Mouse (Mus musculus): ENCODE results near the gene Hist1h2bg. TPM values are rescaled to one million over a fixed set of nuclear protein-coding genes. Genes with fewer than 3 reads are reported as not detected.
"Not testable (repeated sequence)": the region's sequence is repeated elsewhere in the genome, so short reads cannot be mapped to it uniquely, and the experiment has no call there.

Hist1h2bg gene
- polyA plus RNA-seq, 1 experiment from 2014 or later = 17.0 TPM

DNA sequence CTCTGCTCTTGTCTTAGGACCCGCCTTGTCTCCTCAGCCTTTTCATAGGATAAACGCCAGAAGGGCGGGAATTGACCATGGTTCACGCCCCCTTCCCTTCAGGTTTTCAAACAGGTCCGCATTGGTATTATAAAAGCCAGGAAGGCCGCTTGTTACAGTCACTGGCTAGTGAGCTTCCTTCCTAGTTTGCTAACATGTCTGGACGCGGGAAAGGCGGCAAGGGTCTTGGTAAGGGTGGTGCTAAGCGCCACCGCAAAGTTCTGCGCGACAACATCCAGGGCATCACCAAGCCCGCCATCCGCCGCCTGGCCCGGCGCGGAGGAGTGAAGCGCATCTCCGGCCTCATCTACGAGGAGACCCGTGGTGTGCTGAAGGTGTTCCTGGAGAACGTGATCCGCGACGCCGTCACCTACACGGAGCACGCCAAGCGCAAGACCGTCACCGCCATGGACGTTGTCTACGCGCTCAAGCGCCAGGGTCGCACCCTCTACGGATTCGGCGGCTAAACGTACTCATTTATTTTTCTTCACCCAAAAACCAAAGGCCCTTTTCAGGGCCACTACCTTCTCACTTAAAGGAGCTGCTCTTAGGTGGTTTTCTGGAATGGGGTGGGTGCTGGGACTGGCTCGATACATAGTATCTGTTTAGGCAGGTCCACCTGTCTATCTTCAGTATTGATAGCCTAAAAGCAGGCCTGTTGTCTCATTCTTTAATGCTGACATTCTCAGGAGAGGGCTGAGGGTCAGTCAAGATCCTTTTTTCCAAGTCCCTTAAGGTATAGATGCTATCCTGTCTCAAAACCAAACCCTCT is 10.4 kb downstream of the Hist1h2bg start, which contains the start of gene Hist1h4d:
TSS of gene Hist1h4d (plus strand) at position 191 of the 811 bp plus-strand sequence.
- H3K9me3 ChIP-seq = no peaks in the 10 kb centered on the region
- WGBS = under 1% methylated on average over 43 of the region's 43 CpGs
- peak within 1 kb of the TSS; percentile 86 for H3K27ac ChIP-seq
- H3K36me3 ChIP-seq = no peaks in the 10 kb centered on the region
- H3K27me3 ChIP-seq (replicated peaks) = no peaks in the 10 kb centered on the region
- ATAC-seq (ENCODE audit: insufficient read depth, low FRiP score, low read depth) = peak; percentile 91
- H3K4me2 ChIP-seq = peak within 1 kb of the TSS; percentile 75
- H3K9ac ChIP-seq = peak within 1 kb of the TSS; percentile 46
- H3K4me1 ChIP-seq = peaks cover 12% of the 10 kb centered on the region; the same call in 1 of the 2 replicates
- H3K4me3 ChIP-seq (replicated peaks) = peak within 1 kb of the TSS; percentile 50

DNA sequence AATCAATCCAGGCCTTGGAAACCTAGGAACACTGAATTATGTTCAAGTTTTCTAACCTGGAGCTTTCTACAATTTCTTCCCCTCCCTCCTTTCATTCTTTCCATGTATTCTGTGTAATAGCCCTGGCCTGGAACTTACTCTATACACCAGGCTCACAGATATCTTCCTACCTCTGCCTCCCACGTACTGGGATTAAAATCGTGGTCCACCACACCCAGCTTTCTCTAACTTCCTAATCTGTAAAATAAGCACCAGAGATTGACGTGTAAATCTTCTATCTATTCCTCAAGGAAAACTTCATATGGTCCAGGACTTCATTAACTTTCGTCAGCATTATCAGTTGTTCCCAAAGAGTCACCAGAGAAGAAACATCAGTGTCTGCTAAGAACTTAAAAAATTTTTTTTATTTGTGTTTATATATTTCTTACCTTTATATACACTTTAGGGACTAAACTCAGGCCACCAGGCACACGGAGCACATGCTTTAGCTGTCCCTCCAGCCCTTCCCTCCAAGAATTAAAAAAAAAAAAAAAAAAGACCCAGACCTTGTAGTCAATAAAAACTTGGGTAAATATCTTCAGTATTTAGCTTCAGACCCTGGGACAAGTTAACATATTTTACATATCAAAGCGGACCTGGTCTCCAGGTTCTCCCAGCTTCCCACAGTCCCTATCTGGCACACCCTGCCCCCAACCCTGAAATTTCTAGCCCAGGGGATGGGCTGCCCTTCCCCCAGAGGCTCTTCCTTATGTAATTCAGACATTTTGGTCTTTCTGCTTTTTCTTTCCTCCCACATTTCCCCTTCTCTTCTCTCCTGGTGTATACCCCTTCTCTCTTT is 11.2 kb downstream of the Hist1h2bg start:
- Histone ChIP-seq H3K9ac (peak overlapping the region; percentile 46; the same call in 1 of the 2 replicates), H3K4me3 (replicated peaks) (peak overlapping the region; percentile 50), H3K4me2 (peak overlapping the region; percentile 75), H3K36me3 (no peaks in the 10 kb centered on the region), H3K4me1 (peaks cover 10% of the 10 kb centered on the region; the same call in 1 of the 2 replicates), H3K9me3 (no peaks in the 10 kb centered on the region), H3K27ac (peak overlapping the region; percentile 86), H3K27me3 (replicated peaks) (no peaks in the 10 kb centered on the region)
- WGBS = 8% methylated on average over 6 of the region's 6 CpGs
- no peak for ATAC-seq (ENCODE audit: insufficient read depth, low FRiP score, low read depth)

DNA sequence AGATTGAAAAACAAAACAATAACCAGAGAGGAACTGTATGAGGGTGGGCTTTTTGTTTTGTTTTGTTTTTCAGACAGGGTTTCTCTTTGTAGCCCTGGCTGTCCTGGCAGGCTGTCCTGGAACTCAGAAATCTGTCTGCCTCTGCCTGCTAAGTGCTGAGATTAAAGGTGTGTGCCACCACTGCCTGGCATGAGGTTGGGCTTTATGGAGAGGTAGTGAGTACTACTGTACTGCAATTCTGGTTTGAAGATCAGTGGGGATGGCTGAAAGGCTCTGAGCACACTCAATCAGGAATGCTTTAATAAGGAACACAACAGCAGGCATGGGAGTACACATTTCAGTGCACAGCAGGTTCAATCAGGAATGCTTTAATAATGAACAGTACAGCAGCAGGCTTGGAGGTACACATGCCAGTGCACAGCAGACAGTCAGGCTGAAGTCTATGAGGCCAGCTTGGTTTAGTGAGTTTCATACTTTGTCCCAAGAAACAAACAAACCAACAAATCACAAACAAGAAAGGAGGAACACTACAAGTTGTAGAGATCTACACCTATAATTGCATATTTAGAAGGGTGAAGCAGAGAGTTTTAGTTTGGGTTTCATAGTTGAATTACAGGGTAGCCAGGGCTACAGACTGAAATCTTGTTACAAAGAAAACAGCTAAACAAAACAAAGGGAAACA is 12.3 kb downstream of the Hist1h2bg start:
- Histone ChIP-seq H3K4me1 (peaks cover 10% of the 10 kb centered on the region; the same call in 1 of the 2 replicates), H3K9me3 (no peaks in the 10 kb centered on the region), H3K4me2 (no peak overlapping the region), H3K27ac (peak overlapping the region; percentile 86), H3K36me3 (no peaks in the 10 kb centered on the region), H3K27me3 (replicated peaks) (no peaks in the 10 kb centered on the region), H3K4me3 (replicated peaks) (no peak overlapping the region), H3K9ac (no peak overlapping the region)
- no peak for ATAC-seq (ENCODE audit: insufficient read depth, low FRiP score, low read depth)

DNA sequence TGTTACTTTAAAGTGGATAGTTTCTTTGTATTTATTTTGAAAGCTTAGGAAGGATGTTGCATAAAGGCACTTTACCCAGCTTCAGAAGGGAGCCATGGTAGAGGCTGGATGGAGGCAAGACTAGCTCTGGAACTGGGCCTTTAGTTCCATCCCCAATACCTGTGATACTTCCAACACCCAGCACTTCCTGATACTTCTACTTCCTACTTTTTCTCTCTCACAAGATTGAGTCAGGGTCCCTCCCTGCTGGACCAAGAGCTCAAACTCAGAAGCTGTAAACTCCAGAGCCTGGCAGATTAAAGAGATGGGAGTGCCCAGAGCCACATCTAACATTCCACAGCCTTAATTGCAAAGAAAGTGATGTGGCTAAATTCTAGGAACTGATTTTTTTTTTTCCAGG is 13.1 kb downstream of the Hist1h2bg start:
- no peaks in the 10 kb centered on the region for H3K9me3 ChIP-seq
- H3K4me3 ChIP-seq (replicated peaks) = peak overlapping the region; percentile 45; the same call in 1 of the 2 replicates
- peak overlapping the region; percentile 71 for H3K4me2 ChIP-seq
- no peaks in the 10 kb centered on the region for H3K36me3 ChIP-seq
- no peaks in the 10 kb centered on the region for H3K27me3 ChIP-seq (replicated peaks)
- H3K4me1 ChIP-seq = peaks cover 10% of the 10 kb centered on the region; the same call in 1 of the 2 replicates
- no peak for ATAC-seq (ENCODE audit: insufficient read depth, low FRiP score, low read depth)
- peak overlapping the region; percentile 95 for H3K27ac ChIP-seq
- H3K9ac ChIP-seq = no peak overlapping the region

DNA sequence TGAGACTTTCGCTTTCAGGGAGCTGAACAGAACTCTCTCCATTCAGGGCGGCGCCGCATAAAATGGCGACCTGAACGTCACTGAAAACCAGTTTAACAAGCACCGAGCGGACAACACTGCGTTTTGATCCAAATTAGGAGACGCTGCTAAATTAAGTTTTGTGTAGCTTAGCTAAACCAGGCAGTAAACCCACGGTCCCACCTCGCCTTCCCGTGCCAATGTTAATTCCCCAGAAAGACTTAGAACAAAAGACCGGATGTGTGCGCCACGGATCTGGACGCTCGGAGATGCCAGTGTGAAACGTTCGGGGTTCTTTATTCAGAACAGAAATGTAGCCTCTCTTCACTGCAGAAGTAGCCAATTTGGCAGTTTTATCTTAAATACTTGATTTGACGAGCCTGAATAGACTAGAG is 13.8 kb downstream of the Hist1h2bg start:
- Histone ChIP-seq H3K9me3 (no peaks in the 10 kb centered on the region), H3K27ac (peak overlapping the region; percentile 95), H3K27me3 (replicated peaks) (no peaks in the 10 kb centered on the region), H3K36me3 (no peaks in the 10 kb centered on the region), H3K4me2 (peak overlapping the region; percentile 71), H3K4me1 (peaks cover 10% of the 10 kb centered on the region; the same call in 1 of the 2 replicates), H3K9ac (peak overlapping the region; percentile 42), H3K4me3 (replicated peaks) (peak overlapping the region; percentile 45)
- ATAC-seq (ENCODE audit: insufficient read depth, low FRiP score, low read depth) = no peak
- WGBS = under 1% methylated on average over 21 of the region's 21 CpGs

DNA sequence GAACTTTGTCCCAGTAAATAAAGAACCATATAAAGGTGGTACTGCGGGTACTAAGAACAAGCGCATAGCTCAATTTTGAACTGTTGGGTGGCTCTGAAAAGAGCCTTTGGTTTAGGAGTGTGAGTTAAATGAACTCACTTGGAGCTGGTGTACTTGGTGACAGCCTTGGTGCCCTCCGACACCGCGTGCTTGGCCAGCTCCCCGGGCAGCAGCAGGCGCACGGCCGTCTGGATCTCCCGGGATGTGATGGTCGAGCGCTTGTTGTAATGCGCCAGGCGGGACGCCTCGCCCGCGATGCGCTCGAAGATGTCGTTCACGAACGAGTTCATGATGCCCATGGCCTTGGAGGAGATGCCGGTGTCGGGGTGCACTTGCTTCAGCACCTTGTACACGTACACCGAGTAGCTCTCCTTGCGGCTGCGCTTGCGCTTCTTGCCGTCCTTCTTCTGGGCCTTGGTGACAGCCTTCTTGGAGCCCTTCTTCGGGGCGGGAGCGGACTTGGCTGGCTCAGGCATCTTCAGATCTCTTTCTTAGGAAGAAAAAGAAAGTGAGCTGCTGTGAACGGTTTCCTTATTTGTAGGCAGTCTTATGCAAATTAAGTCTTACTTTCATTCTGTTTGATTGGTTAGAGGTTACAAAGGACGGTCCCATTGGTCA is 14.4 kb downstream of the Hist1h2bg start:
- ATAC-seq (ENCODE audit: insufficient read depth, low FRiP score, low read depth) = peak; percentile 86
- peak overlapping the region; percentile 95 for H3K27ac ChIP-seq
- not testable (repeated sequence) for H3K36me3 ChIP-seq; H3K27me3 ChIP-seq (replicated peaks); H3K9me3 ChIP-seq
- WGBS = under 1% methylated on average over 32 of the region's 36 CpGs
- peak overlapping the region; percentile 42 for H3K9ac ChIP-seq
- H3K4me1 ChIP-seq = peaks cover 10% of the 10 kb centered on the region; the same call in 1 of the 2 replicates
- H3K4me3 ChIP-seq (replicated peaks) = peak overlapping the region; percentile 45
- H3K4me2 ChIP-seq = peak overlapping the region; percentile 71

DNA sequence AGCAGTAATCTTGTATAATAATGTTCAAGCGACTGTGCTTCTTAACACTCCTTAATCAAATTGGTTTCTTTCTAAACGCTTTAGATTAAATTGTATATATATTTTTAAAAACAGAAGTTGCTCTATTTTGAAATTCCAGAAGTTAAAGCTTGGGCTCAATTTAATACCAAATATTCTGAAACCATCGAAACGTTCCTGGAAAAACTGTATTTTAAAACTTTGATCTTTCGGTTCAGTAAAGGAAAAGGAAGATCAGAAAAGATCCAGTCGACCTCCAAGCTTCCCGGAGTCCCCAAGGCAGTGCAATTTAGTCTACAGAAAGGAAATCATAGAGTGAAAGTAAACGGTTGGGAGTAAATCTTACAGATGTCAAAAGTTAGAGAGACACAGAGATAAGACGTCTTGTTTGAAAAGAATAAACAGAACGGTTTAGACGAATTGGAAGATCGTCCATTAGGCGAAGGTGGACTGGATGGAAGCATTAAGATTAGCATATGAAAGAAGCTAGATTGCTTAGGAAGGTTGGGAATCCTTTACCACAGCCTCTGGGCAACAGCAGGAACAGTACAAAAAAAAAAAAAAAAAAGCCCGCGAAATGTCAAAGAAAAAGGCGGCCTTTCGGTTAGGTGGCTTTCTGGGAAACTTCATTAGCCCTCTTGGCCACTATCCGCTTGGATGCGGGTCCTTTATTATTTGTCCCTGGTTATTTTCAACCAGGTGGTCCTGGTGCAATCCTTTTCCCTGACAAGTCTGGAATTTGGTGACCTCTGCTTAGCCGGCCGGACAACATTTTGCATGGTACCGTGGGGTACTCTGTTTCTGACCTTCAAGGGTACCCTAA is 15.1 kb downstream of the Hist1h2bg start:
- H3K27me3 ChIP-seq (replicated peaks) = no peaks in the 10 kb centered on the region
- 1% methylated on average over 22 of the region's 22 CpGs for WGBS
- H3K4me2 ChIP-seq = peak overlapping the region; percentile 71
- H3K36me3 ChIP-seq = no peaks in the 10 kb centered on the region
- H3K27ac ChIP-seq = peak overlapping the region; percentile 96
- peak overlapping the region; percentile 32 for H3K4me3 ChIP-seq (replicated peaks)
- no peak for ATAC-seq (ENCODE audit: insufficient read depth, low FRiP score, low read depth)
- H3K9me3 ChIP-seq = no peaks in the 10 kb centered on the region
- H3K4me1 ChIP-seq = peaks cover 10% of the 10 kb centered on the region; the same call in 1 of the 2 replicates
- H3K9ac ChIP-seq = peak overlapping the region; percentile 12; the same call in 1 of the 2 replicates

DNA sequence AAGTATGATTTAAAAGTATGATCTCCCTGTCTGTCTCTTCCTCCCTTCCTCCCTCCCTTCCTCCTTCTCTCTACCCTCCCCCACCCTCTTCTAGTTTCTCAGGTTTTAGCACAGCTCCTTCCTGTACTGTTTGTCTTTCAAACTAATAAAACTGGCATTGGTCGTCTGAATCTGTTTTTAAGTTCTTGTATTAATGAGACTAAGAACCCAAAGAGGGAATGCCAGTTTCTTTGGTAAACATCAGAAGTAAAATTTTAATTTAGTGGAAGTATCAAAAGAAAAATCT is 15.7 kb downstream of the Hist1h2bg start:
- WGBS = 0% methylated on average over 1 of the region's 1 CpGs
- Histone ChIP-seq H3K4me1 (peaks cover 9% of the 10 kb centered on the region; the same call in 1 of the 2 replicates), H3K4me2 (peak overlapping the region; percentile 71), H3K9me3 (no peaks in the 10 kb centered on the region), H3K27me3 (replicated peaks) (no peaks in the 10 kb centered on the region), H3K4me3 (replicated peaks) (peak overlapping the region; percentile 32), H3K27ac (peak overlapping the region; percentile 96), H3K9ac (peak overlapping the region; percentile 12; the same call in 1 of the 2 replicates), H3K36me3 (no peaks in the 10 kb centered on the region)
- no peak for ATAC-seq (ENCODE audit: insufficient read depth, low FRiP score, low read depth)

DNA sequence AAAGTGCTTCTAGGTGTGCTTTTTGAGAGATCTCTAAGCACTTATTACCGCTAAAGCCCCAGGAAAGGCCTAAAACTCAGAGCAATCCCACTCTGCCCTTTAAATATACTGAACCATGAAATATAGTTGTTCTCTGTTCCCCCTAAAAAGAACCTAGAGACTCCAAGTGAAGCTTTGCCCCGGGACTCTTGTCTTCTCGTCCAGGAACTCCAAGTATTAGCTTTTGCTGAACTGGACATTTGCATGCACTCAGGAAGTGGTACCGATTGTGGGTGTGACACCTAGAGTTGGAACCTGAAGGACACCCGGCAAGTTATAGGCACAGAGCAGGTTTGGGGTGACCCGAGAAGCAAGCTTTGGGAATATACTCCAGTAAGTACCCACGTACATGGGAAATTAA is 20.0 kb downstream of the Hist1h2bg start:
- Histone ChIP-seq H3K9ac (no peak overlapping the region), H3K4me2 (no peak overlapping the region), H3K4me1 (peaks cover 3% of the 10 kb centered on the region; the same call in 1 of the 2 replicates), H3K9me3 (no peaks in the 10 kb centered on the region), H3K4me3 (replicated peaks) (no peak overlapping the region), H3K36me3 (no peaks in the 10 kb centered on the region), H3K27ac (no peak overlapping the region), H3K27me3 (replicated peaks) (no peaks in the 10 kb centered on the region)
- ATAC-seq (ENCODE audit: insufficient read depth, low FRiP score, low read depth) = no peak
- WGBS = 92% methylated on average over 7 of the region's 7 CpGs

DNA sequence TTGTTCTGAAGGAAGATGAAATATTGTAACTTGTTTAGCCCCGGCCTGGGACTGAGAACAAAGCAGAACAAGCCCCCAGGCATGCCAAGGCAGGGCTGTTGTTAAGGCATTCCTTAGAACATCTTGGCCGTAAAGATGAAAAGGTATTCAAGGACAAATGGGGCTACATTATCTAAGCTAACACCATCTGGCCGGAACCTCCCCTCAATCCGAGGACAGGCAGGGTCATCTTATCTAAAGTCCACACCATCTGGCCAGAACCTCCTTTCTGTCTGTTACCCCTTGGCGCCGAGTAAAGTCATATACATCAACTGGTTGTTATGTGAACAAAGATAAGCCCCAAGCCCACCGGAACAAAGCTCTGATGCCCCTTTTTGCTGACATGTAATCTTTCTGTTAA is 20.7 kb downstream of the Hist1h2bg start:
- H3K36me3 ChIP-seq; H3K4me1 ChIP-seq; ATAC-seq (ENCODE audit: insufficient read depth, low FRiP score, low read depth); H3K9ac ChIP-seq; H3K27ac ChIP-seq; H3K9me3 ChIP-seq; H3K4me2 ChIP-seq; H3K4me3 ChIP-seq (replicated peaks); H3K27me3 ChIP-seq (replicated peaks): not testable (repeated sequence)
- WGBS = 77% methylated on average over 7 of the region's 7 CpGs
